Comparison of ENCODE assay signal across 8 mouse cellular contexts in genomic region chr4:136053247-136053596, GRCm38 (mm10). TPM values are rescaled to one million over a fixed set of nuclear protein-coding genes. Genes with fewer than 3 reads are reported as not detected.
DNase-seq lines count a peak whose midpoint lies in the region; ATAC-seq and TF ChIP-seq lines count a peak whose summit lies in the region.

Gene Rpl11, minus strand, starts transcription at chr4:136053428.

- peak; percentile 97 for DNase-seq in MEL (ENCODE audit: low read depth, low spot score)
- DNase-seq in cerebellum, adult 2 months, result peak; percentile 91 to 93
- peak; percentile 96 for DNase-seq in forelimb bud, embryonic 11.5 days (ENCODE audit: low read depth, low spot score)
- DNase-seq in layer of hippocampus, adult 9-10 months (ENCODE audit: low spot score), result peak; percentile 84
- peak; percentile 75 for DNase-seq in ovary, postnatal 10 days (ENCODE audit: low spot score)
- DNase-seq in thymus, postnatal 10 days (ENCODE audit: low spot score in 2 of 2), result peak; percentile 89 to 90

- TF ChIP-seq EP300 in MEL (IDR thresholded peaks at IDR 0.05; ENCODE audit: low read depth in 1 of 2, low read length in 2 of 2), result 0 out of 4 replicates have a peak, but pooled peaks of 1 of the 2 experiments have one; percentile 38

- H3K79me2 ChIP-seq in MEL (ENCODE audit: control insufficient read depth, insufficient read depth, low read length, poor library complexity), result peaks cover 32% of the 10 kb centered on the region

- peak within 1 kb of the TSS; percentile 91 for H3K27ac ChIP-seq in MEL (ENCODE audit: control insufficient read depth, low read depth, low read length)
- H3K27ac ChIP-seq in cerebellum, adult 2 months (ENCODE audit: insufficient read depth, low read length), result peak within 1 kb of the TSS; percentile 45; the same call in 1 of the 2 replicates
- peak within 1 kb of the TSS; percentile 87 for H3K27ac ChIP-seq in lung, embryonic 16.5 days (ENCODE audit: low read length)

- WGBS in cerebellum, adult 2 months, result under 1% methylated on average over 21 of the region's 21 CpGs
- WGBS in lung, embryonic 16.5 days, result under 1% methylated on average over 21 of the region's 21 CpGs

- H3K4me1 ChIP-seq in MEL (ENCODE audit: control insufficient read depth in 1 of 2, insufficient read depth in 2 of 2, low read length in 2 of 2), result peaks cover 0 to 16% of the 10 kb centered on the region in 2 experiments; a peak in 2 of 4 replicates
- peaks cover 5% of the 10 kb centered on the region for H3K4me1 ChIP-seq in cerebellum, adult 2 months (ENCODE audit: control insufficient read depth, insufficient read depth, low read length)
- peaks cover 11% of the 10 kb centered on the region for H3K4me1 ChIP-seq in lung, embryonic 16.5 days (replicated peaks; ENCODE audit: control insufficient read depth, insufficient read depth, low read length)

- TF ChIP-seq RAD21 in MEL (IDR thresholded peaks at IDR 0.05; ENCODE audit: low read depth, low read length), result peak; percentile 47

- peak within 1 kb of the TSS; percentile 95 to 99 for H3K4me3 ChIP-seq in MEL (ENCODE audit: control insufficient read depth in 1 of 2, insufficient read depth in 1 of 2, low read depth in 2 of 2, low read length in 2 of 2)
- peak within 1 kb of the TSS; percentile 94 for H3K4me3 ChIP-seq in cerebellum, adult 2 months (replicated peaks; ENCODE audit: insufficient read depth, low read depth, low read length)
- peak within 1 kb of the TSS; percentile 100 for H3K4me3 ChIP-seq in lung, embryonic 16.5 days (ENCODE audit: low read length)

- ATAC-seq in hematopoietic stem cell, adult 5-6 weeks (replicated peaks in 1 of 2; ENCODE audit: insufficient read depth in 1 of 2, low FRiP score in 2 of 2, low TSS enrichment in 1 of 2, low read depth in 1 of 2, poor library complexity in 2 of 2, severe bottlenecking in 2 of 2), result peak; percentile 95 to 99
- ATAC-seq in lung, embryonic 16.5 days (ENCODE audit: low read depth), result peak; percentile 98

- peak; percentile 44 to 96; a peak in 2 of 4 replicates for TF ChIP-seq POLR2A in MEL (IDR thresholded peaks at IDR 0.05; ENCODE audit: control insufficient read depth in 1 of 2, insufficient read depth in 1 of 2, low read depth in 1 of 2, low read length in 2 of 2, poor library complexity in 1 of 2)
- TF ChIP-seq POLR2A in cerebellum, adult 2 months (IDR thresholded peaks at IDR 0.05; ENCODE audit: borderline replicate concordance, insufficient read depth, low read length), result peak; percentile 83; the same call in 1 of the 2 replicates

- H3K9me3 ChIP-seq in MEL (replicated peaks; ENCODE audit: insufficient read depth, low read length), result no peaks in the 10 kb centered on the region
- no peaks in the 10 kb centered on the region for H3K9me3 ChIP-seq in lung, embryonic 16.5 days (ENCODE audit: control insufficient read depth, low read length)

- TF ChIP-seq CTCF in MEL (IDR thresholded peaks at IDR 0.05 in 2 of 3, conservative IDR thresholded peaks at IDR 0.05 in 1 of 3; ENCODE audit: control insufficient read depth in 1 of 3, insufficient read depth in 1 of 3, low read depth in 2 of 3, low read length in 3 of 3, poor library complexity in 1 of 3, severe bottlenecking in 1 of 3), result peak; percentile 71 to 93 (median 92)
- TF ChIP-seq CTCF in cerebellum, adult 2 months (IDR thresholded peaks at IDR 0.05; ENCODE audit: borderline replicate concordance, insufficient read depth, low read depth, low read length), result peak; percentile 91

- H3K36me3 ChIP-seq in MEL (ENCODE audit: control insufficient read depth in 1 of 2, insufficient read depth in 2 of 2, low read length in 2 of 2), result peaks cover 14 to 21% of the 10 kb centered on the region in 2 experiments
- H3K36me3 ChIP-seq in lung, embryonic 16.5 days (ENCODE audit: control insufficient read depth, insufficient read depth, low read length), result peaks cover 28% of the 10 kb centered on the region

- H3K9ac ChIP-seq in MEL (ENCODE audit: control insufficient read depth, low read depth, low read length, poor library complexity, severe bottlenecking), result peak within 1 kb of the TSS; percentile 98
- H3K9ac ChIP-seq in lung, embryonic 16.5 days (ENCODE audit: low read length), result peak within 1 kb of the TSS; percentile 99

- H3K4me2 ChIP-seq in lung, embryonic 16.5 days (ENCODE audit: low read depth, low read length), result peak within 1 kb of the TSS; percentile 91

- H3K27me3 ChIP-seq in MEL (ENCODE audit: control insufficient read depth in 1 of 2, insufficient read depth in 2 of 2, low read length in 2 of 2), result peaks cover 15 to 17% of the 10 kb centered on the region in 2 experiments
- no peaks in the 10 kb centered on the region; the same call in 1 of the 2 replicates for H3K27me3 ChIP-seq in cerebellum, adult 2 months (ENCODE audit: control insufficient read depth, insufficient read depth, low read length)
- H3K27me3 ChIP-seq in lung, embryonic 16.5 days (ENCODE audit: control insufficient read depth, insufficient read depth, low read depth, low read length), result no peaks in the 10 kb centered on the region

TF ChIP-seq in MEL, 35 proteins besides CTCF, POLR2A, EP300 and RAD21:
- TF ChIP-seq TCF12 (IDR thresholded peaks at IDR 0.05; ENCODE audit: low read depth, low read length), result peak; percentile 86
- TF ChIP-seq HCFC1 (IDR thresholded peaks at IDR 0.05; ENCODE audit: low read depth, low read length), result peak; percentile 93
- TF ChIP-seq TAL1 (IDR thresholded peaks at IDR 0.05; ENCODE audit: low read length), result no peak
- TF ChIP-seq GATA1 (IDR thresholded peaks at IDR 0.05; ENCODE audit: low read depth, low read length), result 0 out of 2 replicates have a peak, but pooled peaks have one; percentile 2
- TF ChIP-seq RCOR1 (IDR thresholded peaks at IDR 0.05; ENCODE audit: low read depth, low read length), result 0 out of 2 replicates have a peak, but pooled peaks have one; percentile 32
- peak; percentile 91 for TF ChIP-seq SIN3A (IDR thresholded peaks at IDR 0.05; ENCODE audit: low read length)
- no peak for TF ChIP-seq JUND (IDR thresholded peaks at IDR 0.05; ENCODE audit: low read depth, low read length)
- TF ChIP-seq POLR2AphosphoS5 (IDR thresholded peaks at IDR 0.05; ENCODE audit: borderline replicate concordance, low read depth, low read length), result no peak
- TF ChIP-seq ELF1 (IDR thresholded peaks at IDR 0.05; ENCODE audit: low read depth, low read length), result peak; percentile 94
- TF ChIP-seq ZNF384 (IDR thresholded peaks at IDR 0.05; ENCODE audit: low read depth, low read length), result no peak
- no peak for TF ChIP-seq ZKSCAN1 (IDR thresholded peaks at IDR 0.05; ENCODE audit: low read depth, low read length)
- TF ChIP-seq TBP (IDR thresholded peaks at IDR 0.05; ENCODE audit: low read depth, low read length), result peak; percentile 98
- TF ChIP-seq CHD2 (IDR thresholded peaks at IDR 0.05; ENCODE audit: low read length), result no peak
- TF ChIP-seq MYC (IDR thresholded peaks at IDR 0.05; ENCODE audit: low read depth, low read length), result peak; percentile 95
- peak; percentile 92 for TF ChIP-seq MXI1 (IDR thresholded peaks at IDR 0.05; ENCODE audit: low read depth, low read length)
- TF ChIP-seq MYB (IDR thresholded peaks at IDR 0.05; ENCODE audit: low read depth, low read length), result no peak
- TF ChIP-seq MAFK (IDR thresholded peaks at IDR 0.05; ENCODE audit: borderline replicate concordance, low read depth, low read length), result no peak
- TF ChIP-seq POLR2AphosphoS2 (IDR thresholded peaks at IDR 0.05; ENCODE audit: low read length), result peak; percentile 98; the same call in 1 of the 2 replicates
- TF ChIP-seq CHD1 (IDR thresholded peaks at IDR 0.05; ENCODE audit: low read depth, low read length), result 0 out of 2 replicates have a peak, but pooled peaks have one; percentile 15
- TF ChIP-seq SMC3 (IDR thresholded peaks at IDR 0.05; ENCODE audit: low read depth, low read length), result peak; percentile 50
- no peak for TF ChIP-seq UBTF (IDR thresholded peaks at IDR 0.05; ENCODE audit: borderline replicate concordance, insufficient read depth, low read depth, low read length)
- peak; percentile 88 for TF ChIP-seq MAZ (IDR thresholded peaks at IDR 0.05; ENCODE audit: low read depth, low read length)
- peak; percentile 55; the same call in 1 of the 2 replicates for TF ChIP-seq GABPA (IDR thresholded peaks at IDR 0.05; ENCODE audit: low read depth, low read length)
- peak; percentile 93 for TF ChIP-seq MAX (IDR thresholded peaks at IDR 0.05; ENCODE audit: low read length)
- TF ChIP-seq USF2 (IDR thresholded peaks at IDR 0.05; ENCODE audit: borderline replicate concordance in 1 of 2, insufficient read depth in 1 of 2, low read depth in 1 of 2, low read length in 2 of 2), result no peak
- 0 out of 2 replicates have a peak, but pooled peaks have one; percentile 8 for TF ChIP-seq NRF1 (IDR thresholded peaks at IDR 0.05; ENCODE audit: insufficient read depth, low read depth, low read length, poor library complexity, severe bottlenecking)
- peak; percentile 86 for TF ChIP-seq USF1 (IDR thresholded peaks at IDR 0.05; ENCODE audit: low read depth, low read length)
- TF ChIP-seq ZC3H11A (IDR thresholded peaks at IDR 0.05; ENCODE audit: low read depth, low read length), result 0 out of 2 replicates have a peak, but pooled peaks have one; percentile 21
- 0 out of 2 replicates have a peak, but pooled peaks have one; percentile 10 for TF ChIP-seq MEF2A (IDR thresholded peaks at IDR 0.05; ENCODE audit: extremely low read depth, insufficient replicate concordance, low read depth, low read length, poor library complexity, severe bottlenecking)
- TF ChIP-seq ETS1 (IDR thresholded peaks at IDR 0.05; ENCODE audit: low read depth, low read length), result peak; percentile 48
- peak; percentile 90 for TF ChIP-seq KAT2A (conservative IDR thresholded peaks at IDR 0.05; ENCODE audit: low read depth, low read length)
- TF ChIP-seq E2F4 (IDR thresholded peaks at IDR 0.05; ENCODE audit: borderline replicate concordance, low read depth, low read length), result peak; percentile 85
- no peak for TF ChIP-seq BHLHE40 (IDR thresholded peaks at IDR 0.05; ENCODE audit: borderline replicate concordance, low read depth, low read length)
- TF ChIP-seq NELFE (IDR thresholded peaks at IDR 0.05; ENCODE audit: low read depth, low read length), result peak; percentile 99
- peak; percentile 93 for TF ChIP-seq ZMIZ1 (IDR thresholded peaks at IDR 0.05; ENCODE audit: low read depth, low read length)

RNA-seq across cellular contexts. Expression of gene Rpl11, which starts in this region (rescaled TPM):
- total RNA-seq in MEL (2012; rRNA removed), result 2,589 and 2,603 TPM in 2 replicates
- 1,000 to 10,000 TPM in 1 of 2 experiments, not detected in 1; 2,003 TPM for polyA plus RNA-seq in MEL (2012; ENCODE audit: insufficient read depth in 1 of 2, insufficient read length in 2 of 2, low read depth in 1 of 2, low replicate concordance in 2 of 2, missing spikeins in 1 of 2)
- polyA plus RNA-seq in cerebellum, adult 2 months (2012; rRNA removed), result 436 and 481 TPM in 2 replicates
- total RNA-seq in hematopoietic stem cell, adult 5-6 weeks (2017), result 829 and 1,291 TPM in 2 replicates
- 458 and 506 TPM in 2 replicates for polyA plus RNA-seq in lung, embryonic 16.5 days (2015; fragmentation: Nextera tagmentation; extraction: Ambion mirVana)

Comparison
In these comparisons a context has a peak if more than half of its experiments do, and no peak if none do; other contexts are left out.
1. Peak in every context shown above with its lines: DNase-seq, ATAC-seq, H3K4me3 ChIP-seq and H3K27ac ChIP-seq.